Mouse (Mus musculus): ENCODE measurements around the gene Prss48. TPM values are rescaled to one million over a fixed set of nuclear protein-coding genes. Genes with fewer than 3 reads are reported as not detected.

The Prss48 gene
- not detected in 2 replicates for total RNA-seq (2012; rRNA removed)
- not detected in 2 replicates for total RNA-seq (2014; rRNA removed)
- not detected in 2 replicates for polyA plus RNA-seq (2012; ENCODE audit: insufficient read length, low read depth)

DNA sequence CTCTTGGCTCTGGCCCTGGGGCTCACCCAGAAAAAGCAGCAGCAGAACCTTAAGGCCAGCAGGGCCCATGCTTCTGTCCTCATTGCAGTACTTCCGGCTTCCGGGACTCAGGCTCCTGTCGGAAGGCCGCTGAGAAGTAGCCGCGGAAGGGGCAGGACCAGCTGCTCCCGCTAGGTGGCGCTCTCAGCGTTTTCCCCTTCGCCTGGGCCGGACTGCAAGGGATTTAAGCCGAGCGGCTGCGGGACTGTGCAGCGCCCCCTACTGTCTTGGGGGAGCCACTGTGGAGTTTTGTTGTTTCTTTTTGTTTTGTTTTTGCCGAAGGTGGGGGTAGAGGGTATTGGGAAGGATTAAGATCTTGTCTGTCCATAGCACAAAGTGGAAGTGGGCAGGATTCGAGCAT lies at the start of gene Prss48:
Gene Prss48, minus strand, starts transcription at position 69 of the 400 bp plus-strand sequence.
- H3K27me3 ChIP-seq (replicated peaks): no peaks in the 10 kb centered on the region
- DNase-seq (ENCODE audit: extremely low read depth): no peak
- in situ Hi-C loops (cut with MboI; ENCODE audit: low pct_ligation_motif_present, low pct_unique_long_range_greater_than_20kb, low sequenced_read_pairs): no loop called here
- no peak within 1 kb of the TSS for H3K4me2 ChIP-seq (ENCODE audit: insufficient read depth, low read depth, poor library complexity, severe bottlenecking)
- dilution Hi-C loops (cut with MboI; ENCODE audit: extremely low pct_ligation_motif_present, extremely low pct_unique_long_range_greater_than_20kb, low sequenced_read_pairs): no loop called here
- no peaks in the 10 kb centered on the region for H3K9me3 ChIP-seq (replicated peaks; ENCODE audit: low read length)
- H3K4me3 ChIP-seq (replicated peaks in 1 of 3; ENCODE audit: low read depth in 2 of 3, low read length in 2 of 3, poor library complexity in 1 of 3): no peak within 1 kb of the TSS
- H3K4me1 ChIP-seq (ENCODE audit: control insufficient read depth in 1 of 2, insufficient read depth in 2 of 2): no peaks in the 10 kb centered on the region
- H3K36me3 ChIP-seq (replicated peaks in 1 of 2; ENCODE audit: control insufficient read depth in 1 of 2, insufficient read depth in 1 of 2, low read length in 1 of 2): no peaks in the 10 kb centered on the region
- no peak within 1 kb of the TSS for H3K27ac ChIP-seq (ENCODE audit: insufficient read depth, low read depth)
- no peak for TF ChIP-seq NELFE (IDR thresholded peaks at IDR 0.05; ENCODE audit: low read depth, low read length)
- peak in 1 of 2 experiments; percentile 40; a peak in 2 of 4 replicates for TF ChIP-seq CTCF (conservative IDR thresholded peaks at IDR 0.05 in 1 of 2, IDR thresholded peaks at IDR 0.05 in 1 of 2; ENCODE audit: low read depth in 2 of 2, low read length in 2 of 2)
- no peak for TF ChIP-seq NRF1 (IDR thresholded peaks at IDR 0.05; ENCODE audit: low read depth, low read length)
- H3K79me2 ChIP-seq (replicated peaks; ENCODE audit: control insufficient read depth, extremely low read depth, insufficient read depth, poor library complexity, severe bottlenecking): no peaks in the 10 kb centered on the region
- no peak within 1 kb of the TSS for H3K9ac ChIP-seq (ENCODE audit: insufficient read depth, low read depth)

DNA sequence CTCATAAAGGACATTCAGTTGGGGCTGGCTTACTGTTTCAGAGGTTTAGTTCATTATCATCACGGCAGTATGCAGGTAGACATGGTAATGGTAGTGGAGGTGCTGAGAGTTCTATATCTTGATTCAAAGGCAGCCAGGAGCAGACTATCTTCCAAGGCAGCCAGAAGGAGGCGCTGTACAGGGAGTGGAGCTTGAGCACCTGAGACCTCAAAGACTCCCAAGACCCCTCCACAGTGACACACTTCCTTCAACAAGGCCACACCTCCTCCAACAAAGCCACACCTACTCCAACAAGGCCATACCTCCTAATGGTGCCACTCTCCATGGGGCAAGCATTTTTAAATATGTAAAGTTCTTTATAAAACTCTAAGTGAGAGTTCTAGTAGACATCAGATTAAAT lies 46.8 kb upstream of the Prss48 start:
- Histone ChIP-seq H3K27ac (ENCODE audit: insufficient read depth, low read depth) (no peak overlapping the region), H3K27me3 (replicated peaks) (no peaks in the 10 kb centered on the region), H3K9ac (ENCODE audit: insufficient read depth, low read depth) (no peak overlapping the region), H3K4me1 (ENCODE audit: control insufficient read depth in 1 of 2, insufficient read depth in 2 of 2) (no peaks in the 10 kb centered on the region), H3K4me3 (replicated peaks in 1 of 3; ENCODE audit: low read depth in 2 of 3, low read length in 2 of 3, poor library complexity in 1 of 3) (no peak overlapping the region), H3K9me3 (replicated peaks; ENCODE audit: low read length) (peaks cover 7% of the 10 kb centered on the region), H3K4me2 (ENCODE audit: insufficient read depth, low read depth, poor library complexity, severe bottlenecking) (no peak overlapping the region), H3K79me2 (replicated peaks; ENCODE audit: control insufficient read depth, extremely low read depth, insufficient read depth, poor library complexity, severe bottlenecking) (no peaks in the 10 kb centered on the region), H3K36me3 (replicated peaks in 1 of 2; ENCODE audit: control insufficient read depth in 1 of 2, insufficient read depth in 1 of 2, low read length in 1 of 2) (no peaks in the 10 kb centered on the region)
- in situ Hi-C loops (cut with MboI; ENCODE audit: low pct_ligation_motif_present, low pct_unique_long_range_greater_than_20kb, low sequenced_read_pairs) (no loop called here), dilution Hi-C loops (cut with MboI; ENCODE audit: extremely low pct_ligation_motif_present, extremely low pct_unique_long_range_greater_than_20kb, low sequenced_read_pairs) (no loop called here)
- DNase-seq (ENCODE audit: extremely low read depth): peak; percentile 10
- TF ChIP-seq NRF1 (IDR thresholded peaks at IDR 0.05; ENCODE audit: low read depth, low read length) (no peak), USF2 (conservative IDR thresholded peaks at IDR 0.05; ENCODE audit: low read depth, low read length) (no peak), ELF1 (IDR thresholded peaks at IDR 0.05; ENCODE audit: low read depth, low read length) (no peak), RCOR1 (conservative IDR thresholded peaks at IDR 0.05; ENCODE audit: low read depth, low read length) (no peak), JUN (IDR thresholded peaks at IDR 0.05; ENCODE audit: insufficient read depth, low read depth, low read length) (no peak), IRF4 (IDR thresholded peaks at IDR 0.05; ENCODE audit: low read depth, low read length) (no peak), E2F4 (IDR thresholded peaks at IDR 0.05; ENCODE audit: insufficient replicate concordance, low read depth, low read length) (no peak), POLR2A (IDR thresholded peaks at IDR 0.05; ENCODE audit: low read depth, low read length) (no peak), MYC (IDR thresholded peaks at IDR 0.05; ENCODE audit: low read depth, low read length) (no peak), TBP (conservative IDR thresholded peaks at IDR 0.05; ENCODE audit: low read depth, low read length) (no peak), ZMIZ1 (IDR thresholded peaks at IDR 0.05; ENCODE audit: low read depth, low read length) (no peak), MAZ (IDR thresholded peaks at IDR 0.05; ENCODE audit: low read depth, low read length) (no peak), BHLHE40 (IDR thresholded peaks at IDR 0.05; ENCODE audit: low read depth, low read length) (no peak), EP300 (IDR thresholded peaks at IDR 0.05; ENCODE audit: low read length) (no peak), ZNF384 (IDR thresholded peaks at IDR 0.05; ENCODE audit: low read depth, low read length) (no peak), POLR2AphosphoS2 (IDR thresholded peaks at IDR 0.05; ENCODE audit: low read depth, low read length) (no peak)
